Mouse (Mus musculus) kidney, postnatal 0 days (tissue): Measurements from ENCODE around the gene Riox1. TPM values are rescaled to one million over a fixed set of nuclear protein-coding genes. Genes with fewer than 3 reads are reported as not detected.

Experiments used
- ATAC-seq: fragments of 200-750 bp; cut with Nextera tagmentation; replicated peaks from 2 replicates; pipeline ENCODE4 v1.8.0; 2017; ENCODE audit warnings: low read depth, moderate number of reproducible peaks, moderate TSS enrichment, moderate library complexity; ENCODE audit not compliant: low FRiP score
- DNase-seq: peaks from one replicate; pipeline ENCODE4 v3.0.0-alpha.2; 2016; ENCODE audit warnings: low spot score
- H3K27ac ChIP-seq: fragments of 300-500 bp; sonication (generic); 2 replicates; pipeline ENCODE4 v1.5.1; 2014; ENCODE audit warnings: mild to moderate bottlenecking
- H3K27me3 ChIP-seq: fragments of 300-500 bp; sonication (generic); 2 replicates; pipeline ENCODE4 v1.6.1; 2014; ENCODE audit warnings: low read length, mixed read lengths; ENCODE audit not compliant: insufficient read depth
- H3K36me3 ChIP-seq: fragments of 300-500 bp; sonication (generic); 2 replicates; pipeline ENCODE4 v1.6.1; 2014; ENCODE audit warnings: low read length, mixed read lengths; ENCODE audit not compliant: insufficient read depth
- H3K4me1 ChIP-seq: fragments of 300-500 bp; sonication (generic); replicated peaks from 2 replicates; pipeline ENCODE4 v1.6.1; 2014; ENCODE audit warnings: antibody characterized with exemption, low read length, mixed read lengths; ENCODE audit not compliant: insufficient read depth
- H3K4me2 ChIP-seq: fragments of 300-500 bp; sonication (generic); 2 replicates; pipeline ENCODE4 v1.6.1; 2014; ENCODE audit warnings: mild to moderate bottlenecking, low read length, moderate library complexity, mixed read lengths
- H3K4me3 ChIP-seq: fragments of 300-500 bp; sonication (generic); replicated peaks from 2 replicates; pipeline ENCODE4 v1.5.1; 2014; ENCODE audit warnings: low read depth, low read length
- H3K9ac ChIP-seq: fragments of 300-500 bp; sonication (generic); 2 replicates; pipeline ENCODE4 v1.6.1; 2014; ENCODE audit warnings: low read depth, low read length
- H3K9me3 ChIP-seq: fragments of 300-500 bp; sonication (generic); replicated peaks from 2 replicates; pipeline ENCODE4 v1.6.1; 2016; ENCODE audit warnings: low read length, inconsistent platforms, mixed read lengths
- CTCF ChIP-seq: IDR thresholded peaks from 2 replicates; pipeline ENCODE4 v1.5.1; 2016; ENCODE audit warnings: antibody characterized with exemption, low read depth, mild to moderate bottlenecking, moderate library complexity
- WGBS: fragments of 180-500 bp; shearing (Covaris S2); extraction: QIAGEN DNeasy Blood & Tissue Kit; methylation state at CpG from one replicate; pipeline ENCODE4 v1.1.7; 2014; 5-methylcytosine and 5-hydroxymethylcytosine counted together
- polyA plus RNA-seq: library from polyadenylated mRNA; unstranded; fragments of >200 nt; fragmentation: Nextera tagmentation; extraction: Ambion mirVana; gene quantifications from 2 replicates; pipeline ENCODE4 v1.2.1, GENCODE M21; 2015

Gene Riox1
- polyA plus RNA-seq, 1 experiment from 2014 or later, result 13.0 TPM

GRCm38 (mm10) chr12:83921535-83922381 lies 28.6 kb upstream of the Riox1 start, which contains the start of gene Numb:
TSS of gene Numb (minus strand) at chr12:83921934.
- H3K36me3 ChIP-seq, result no peaks in the 10 kb centered on the region
- under 1% methylated on average over 59 of the region's 63 CpGs for WGBS
- no peaks in the 10 kb centered on the region for H3K27me3 ChIP-seq
- H3K4me3 ChIP-seq, result peak within 1 kb of the TSS; percentile 86
- peak within 1 kb of the TSS; percentile 92 for H3K4me2 ChIP-seq
- 0 out of 2 replicates have a peak, but pooled peaks cover 2% of the 10 kb centered on the region for H3K4me1 ChIP-seq
- TF ChIP-seq CTCF, result no peak
- peak; percentile 100 for DNase-seq
- H3K27ac ChIP-seq, result peak within 1 kb of the TSS; percentile 94
- no peaks in the 10 kb centered on the region for H3K9me3 ChIP-seq
- peak; percentile 100 for ATAC-seq
- H3K9ac ChIP-seq, result peak within 1 kb of the TSS; percentile 93

GRCm38 (mm10) chr12:83922724-83923485 lies 27.5 kb upstream of the Riox1 start:
- no peaks in the 10 kb centered on the region for H3K27me3 ChIP-seq
- no peaks in the 10 kb centered on the region for H3K9me3 ChIP-seq
- H3K27ac ChIP-seq, result peak overlapping the region; percentile 80
- DNase-seq (no peak), ATAC-seq (no peak)
- no peaks in the 10 kb centered on the region for H3K36me3 ChIP-seq
- H3K4me1 ChIP-seq, result no peaks in the 10 kb centered on the region
- H3K9ac ChIP-seq, result peak overlapping the region; percentile 59
- H3K4me3 ChIP-seq, result peak overlapping the region; percentile 86
- no peak for TF ChIP-seq CTCF
- H3K4me2 ChIP-seq, result peak overlapping the region; percentile 65
- WGBS, result 25% methylated on average over 8 of the region's 8 CpGs

- peak overlapping the region; percentile 1; the same call in 1 of the 2 replicates for H3K27ac ChIP-seq
- no peaks in the 10 kb centered on the region for H3K27me3 ChIP-seq
- H3K4me2 ChIP-seq, result no peak overlapping the region
- H3K9me3 ChIP-seq, result no peaks in the 10 kb centered on the region
- no peak overlapping the region for H3K4me3 ChIP-seq
- H3K36me3 ChIP-seq, result no peaks in the 10 kb centered on the region
- no peak overlapping the region for H3K9ac ChIP-seq
- ATAC-seq (no peak), DNase-seq (no peak)
- WGBS, result 89% methylated on average over 1 of the region's 1 CpGs
- TF ChIP-seq CTCF, result no peak
- no peaks in the 10 kb centered on the region for H3K4me1 ChIP-seq
These were observed 26.9 kb upstream of the Riox1 start for GRCm38 (mm10) chr12:83923486-83923859.

- peak overlapping the region; percentile 1; the same call in 1 of the 2 replicates for H3K27ac ChIP-seq
- H3K36me3 ChIP-seq, result no peaks in the 10 kb centered on the region
- no peaks in the 10 kb centered on the region for H3K4me1 ChIP-seq
- DNase-seq, result no peak
- H3K4me2 ChIP-seq, result no peak overlapping the region
- no peaks in the 10 kb centered on the region for H3K27me3 ChIP-seq
- no peak for TF ChIP-seq CTCF
- no peak overlapping the region for H3K4me3 ChIP-seq
- no peak for ATAC-seq
- no peak overlapping the region for H3K9ac ChIP-seq
- H3K9me3 ChIP-seq, result no peaks in the 10 kb centered on the region
- 74% methylated on average over 3 of the region's 3 CpGs for WGBS
These were observed 26.1 kb upstream of the Riox1 start for GRCm38 (mm10) chr12:83924332-83924731.

GRCm38 (mm10) chr12:83925160-83925703 lies 25.2 kb upstream of the Riox1 start:
- no peak overlapping the region for H3K4me2 ChIP-seq
- ATAC-seq, result no peak
- no peak for TF ChIP-seq CTCF
- H3K36me3 ChIP-seq, result no peaks in the 10 kb centered on the region
- H3K9ac ChIP-seq, result no peak overlapping the region
- WGBS, result 68% methylated on average over 7 of the region's 7 CpGs
- no peaks in the 10 kb centered on the region for H3K27me3 ChIP-seq
- H3K27ac ChIP-seq, result peak overlapping the region; percentile 70
- no peak for DNase-seq
- no peaks in the 10 kb centered on the region for H3K9me3 ChIP-seq
- no peaks in the 10 kb centered on the region for H3K4me1 ChIP-seq
- H3K4me3 ChIP-seq, result no peak overlapping the region

GRCm38 (mm10) chr12:83926061-83926460 lies 24.3 kb upstream of the Riox1 start:
- no peak overlapping the region for H3K4me3 ChIP-seq
- no peaks in the 10 kb centered on the region for H3K9me3 ChIP-seq
- no peak for TF ChIP-seq CTCF
- DNase-seq, result no peak
- peak overlapping the region; percentile 47 for H3K27ac ChIP-seq
- no peak for ATAC-seq
- H3K4me2 ChIP-seq, result no peak overlapping the region
- H3K27me3 ChIP-seq, result no peaks in the 10 kb centered on the region
- no peaks in the 10 kb centered on the region for H3K4me1 ChIP-seq
- H3K9ac ChIP-seq, result no peak overlapping the region
- no peaks in the 10 kb centered on the region for H3K36me3 ChIP-seq
- WGBS, result 63% methylated on average over 2 of the region's 2 CpGs
